In genomic region chr5:92503356-92503847, GRCm38 (mm10) we compare ENCODE assay signal across 10 mouse cellular contexts. TPM values are rescaled to one million over a fixed set of nuclear protein-coding genes. Genes with fewer than 3 reads are reported as not detected.
A peak's percentile ranks its signal among the peaks of the same experiment; 100 is the strongest.
DNase-seq lines count a peak whose midpoint lies in the region; ATAC-seq and TF ChIP-seq lines count a peak whose summit lies in the region.
"Had no signal": no experiment of that assay in that cellular context is flagged by ENCODE, and none has a peak within 500 bp of the region (broad histone marks: within the 10 kb centered on the region; RNA-seq: fewer than 3 reads in every experiment).

No protein-coding gene starts in this region.

- TF ChIP-seq POLR2A in brain, embryonic 14.5 days (IDR thresholded peaks at IDR 0.05; ENCODE audit: borderline replicate concordance, extremely low read depth, insufficient read depth, insufficient read length, poor library complexity, severe bottlenecking): no peak
- TF ChIP-seq POLR2A in myocyte (IDR thresholded peaks at IDR 0.05; ENCODE audit: insufficient read length, low read depth): no peak

- no peak for DNase-seq in heart, embryonic 10.5 days (ENCODE audit: low spot score)
- no peak for DNase-seq in heart, adult 8-10 months (ENCODE audit: low spot score)
- DNase-seq in brain, embryonic 14.5 days (ENCODE audit: low read depth): peak; percentile 20
- no peak for DNase-seq in hindbrain, postnatal 0 days (ENCODE audit: low spot score)
- DNase-seq in retina, embryonic 14.5 days (ENCODE audit: low spot score): no peak
- DNase-seq in adrenal gland, adult 8-10 months: no peak

- no peaks in the 10 kb centered on the region for H3K27me3 ChIP-seq in heart, embryonic 10.5 days (ENCODE audit: insufficient read depth, poor library complexity, severe bottlenecking)
- no peaks in the 10 kb centered on the region for H3K27me3 ChIP-seq in hindbrain, postnatal 0 days (ENCODE audit: insufficient read depth, low read length)
- H3K27me3 ChIP-seq in myocyte (ENCODE audit: control insufficient read depth, insufficient read depth, insufficient read length): no peaks in the 10 kb centered on the region

- no peak for ATAC-seq in hindbrain, postnatal 0 days
- no peak for ATAC-seq in inflammation-experienced regulatory T-cells, adult 6 months

- H3ac ChIP-seq in myocyte (ENCODE audit: control insufficient read depth, insufficient read length): no peak overlapping the region

- H3K9me3 ChIP-seq in heart, embryonic 10.5 days: no peaks in the 10 kb centered on the region
- no peaks in the 10 kb centered on the region for H3K9me3 ChIP-seq in hindbrain, postnatal 0 days (ENCODE audit: low read length)

- peak overlapping the region; percentile 88 for H3K4me2 ChIP-seq in hindbrain, postnatal 0 days (ENCODE audit: low read depth, low read length)
- H3K4me2 ChIP-seq in myocyte (ENCODE audit: low read depth): peak overlapping the region; percentile 93

- no peaks in the 10 kb centered on the region for H3K36me3 ChIP-seq in heart, embryonic 10.5 days
- no peaks in the 10 kb centered on the region for H3K36me3 ChIP-seq in hindbrain, postnatal 0 days (ENCODE audit: insufficient read depth, low read length)
- no peaks in the 10 kb centered on the region for H3K36me3 ChIP-seq in myocyte (ENCODE audit: control insufficient read depth, insufficient read depth)

- H3K27ac ChIP-seq in heart, embryonic 10.5 days: no peak overlapping the region
- no peak overlapping the region for H3K27ac ChIP-seq in hindbrain, postnatal 0 days

- H3K4me3 ChIP-seq in heart, embryonic 10.5 days: peak overlapping the region; percentile 90; the same call in 1 of the 2 replicates
- peak overlapping the region; percentile 97 for H3K4me3 ChIP-seq in hindbrain, postnatal 0 days (ENCODE audit: low read length)
- peak overlapping the region; percentile 76 for H3K4me3 ChIP-seq in myocyte

- TF ChIP-seq CTCF in brain, embryonic 14.5 days (IDR thresholded peaks at IDR 0.05; ENCODE audit: borderline replicate concordance, extremely low read depth, insufficient read depth, insufficient read length): no peak
- TF ChIP-seq CTCF in hindbrain, postnatal 0 days (IDR thresholded peaks at IDR 0.05; ENCODE audit: low read depth): peak; percentile 40

- no peak overlapping the region; the same call in 1 of the 2 replicates for H3K9ac ChIP-seq in hindbrain, postnatal 0 days (replicated peaks; ENCODE audit: low read length)

- peaks cover 35% of the 10 kb centered on the region for H3K4me1 ChIP-seq in heart, embryonic 10.5 days
- peaks cover 22% of the 10 kb centered on the region for H3K4me1 ChIP-seq in hindbrain, postnatal 0 days (ENCODE audit: insufficient read depth, low read length)

- 74% methylated on average over 9 of the region's 9 CpGs for WGBS in heart, embryonic 10.5 days
- WGBS in hindbrain, postnatal 0 days: 71% methylated on average over 9 of the region's 9 CpGs

- peaks cover 46% of the 10 kb centered on the region for H3K79me2 ChIP-seq in myocyte (ENCODE audit: control insufficient read depth, insufficient read depth)

TF ChIP-seq in myocyte, 11 proteins besides CTCF, POLR2A, EP300 and RAD21:
- no peak for TF ChIP-seq MAX (IDR thresholded peaks at IDR 0.05; ENCODE audit: low read depth)
- no peak for TF ChIP-seq POLR2AphosphoS2 (IDR thresholded peaks at IDR 0.05; ENCODE audit: insufficient read length, low read depth)
- no peak for TF ChIP-seq TCF12 (IDR thresholded peaks at IDR 0.05; ENCODE audit: insufficient read depth, poor library complexity, severe bottlenecking)
- TF ChIP-seq MYOD1 (IDR thresholded peaks at IDR 0.05; ENCODE audit: control insufficient read depth in 1 of 3, insufficient read length in 2 of 3, low read depth in 2 of 3): no peak
- no peak for TF ChIP-seq E2F4 (IDR thresholded peaks at IDR 0.05; ENCODE audit: insufficient read depth)
- no peak for TF ChIP-seq TCF3 (IDR thresholded peaks at IDR 0.05; ENCODE audit: insufficient read length, low read depth)
- TF ChIP-seq REST (IDR thresholded peaks at IDR 0.05; ENCODE audit: insufficient read depth, insufficient read length): no peak
- no peak for TF ChIP-seq USF1 (IDR thresholded peaks at IDR 0.05; ENCODE audit: low read depth)

RNA-seq across cellular contexts. Expression of gene Scarb2, which starts 3.2 kb away (rescaled TPM):
- 8.3 and 12.1 TPM in 2 replicates for polyA plus RNA-seq in heart, embryonic 10.5 days (2016; fragmentation: Nextera tagmentation; extraction: Ambion mirVana)
- total RNA-seq in heart, adult 8-10 months (2022): 10 to 100 TPM; 84.5 to 87.7 (median 86.8) TPM
- 57.4 and 71.5 TPM in 2 replicates for polyA plus RNA-seq in brain, embryonic 14.5 days (2012; rRNA removed)
- 112 and 125 TPM in 2 replicates for total RNA-seq in hindbrain, postnatal 0 days (2014; rRNA removed)
- polyA plus RNA-seq in hindbrain, postnatal 0 days (2015; fragmentation: Nextera tagmentation; extraction: Ambion mirVana): 21.7 and 22.9 TPM in 2 replicates
- polyA plus RNA-seq in myocyte (2012; fragmentation: generic; extraction: Trizol): 46.6 TPM
- polyA plus RNA-seq in inflammation-experienced regulatory T-cells, adult 6 months (2017; shearing (Covaris generic)): 1 to 10 TPM; 8.3 to 9.2 (median 8.5) TPM
- 10 to 100 TPM; 66.0 to 88.0 (median 76.6) TPM for total RNA-seq in adrenal gland, adult 8-10 months (2022)

RNA-seq across cellular contexts. Expression of gene Fam47e, which starts 51.5 kb away (rescaled TPM):
- not detected in 2 replicates for polyA plus RNA-seq in heart, embryonic 10.5 days (2016; fragmentation: Nextera tagmentation; extraction: Ambion mirVana)
- not detected for total RNA-seq in heart, adult 8-10 months (2022)
- polyA plus RNA-seq in brain, embryonic 14.5 days (2012; rRNA removed): 0.37 and 0.56 TPM in 2 replicates
- total RNA-seq in hindbrain, postnatal 0 days (2014; rRNA removed): 0.68 and 1.9 TPM in 2 replicates
- 1.4 and 1.5 TPM in 2 replicates for polyA plus RNA-seq in hindbrain, postnatal 0 days (2015; fragmentation: Nextera tagmentation; extraction: Ambion mirVana)
- not detected for polyA plus RNA-seq in myocyte (2012; fragmentation: generic; extraction: Trizol)
- not detected for polyA plus RNA-seq in inflammation-experienced regulatory T-cells, adult 6 months (2017; shearing (Covaris generic))
- total RNA-seq in adrenal gland, adult 8-10 months (2022): not detected
- total RNA-seq: neutrophil, adult 5-6 weeks had no signal
- polyA plus RNA-seq: erythroblast, embryonic 14.5 days had no signal
